Mouse (Mus musculus): ENCODE data around the gene Plekha5. TPM values are rescaled to one million over a fixed set of nuclear protein-coding genes. Genes with fewer than 3 reads are reported as not detected.
"Not testable (repeated sequence)": the region's sequence is repeated elsewhere in the genome, so short reads cannot be mapped to it uniquely, and the experiment has no call there.

Plekha5 gene
- polyA plus RNA-seq, 1 experiment = not detected

GRCm38 (mm10) chr6:140490220-140490619 is 66.4 kb downstream of the Plekha5 start:
- H3K4me3 ChIP-seq (ENCODE audit: insufficient read depth, low read depth, low read length) = no peak overlapping the region
- TF ChIP-seq CTCF (IDR thresholded peaks at IDR 0.05; ENCODE audit: insufficient read depth, low read depth, low read length) = no peak
- TF ChIP-seq POLR2A (IDR thresholded peaks at IDR 0.05; ENCODE audit: insufficient read depth, low read depth, low read length) = no peak
- 45% methylated on average over 4 of the region's 4 CpGs for WGBS
- peaks cover 14% of the 10 kb centered on the region for H3K4me1 ChIP-seq (ENCODE audit: control insufficient read depth, insufficient read depth, low read length)
- peak overlapping the region; percentile 91 for H3K27ac ChIP-seq (ENCODE audit: insufficient read depth, low read depth, low read length)

DNA sequence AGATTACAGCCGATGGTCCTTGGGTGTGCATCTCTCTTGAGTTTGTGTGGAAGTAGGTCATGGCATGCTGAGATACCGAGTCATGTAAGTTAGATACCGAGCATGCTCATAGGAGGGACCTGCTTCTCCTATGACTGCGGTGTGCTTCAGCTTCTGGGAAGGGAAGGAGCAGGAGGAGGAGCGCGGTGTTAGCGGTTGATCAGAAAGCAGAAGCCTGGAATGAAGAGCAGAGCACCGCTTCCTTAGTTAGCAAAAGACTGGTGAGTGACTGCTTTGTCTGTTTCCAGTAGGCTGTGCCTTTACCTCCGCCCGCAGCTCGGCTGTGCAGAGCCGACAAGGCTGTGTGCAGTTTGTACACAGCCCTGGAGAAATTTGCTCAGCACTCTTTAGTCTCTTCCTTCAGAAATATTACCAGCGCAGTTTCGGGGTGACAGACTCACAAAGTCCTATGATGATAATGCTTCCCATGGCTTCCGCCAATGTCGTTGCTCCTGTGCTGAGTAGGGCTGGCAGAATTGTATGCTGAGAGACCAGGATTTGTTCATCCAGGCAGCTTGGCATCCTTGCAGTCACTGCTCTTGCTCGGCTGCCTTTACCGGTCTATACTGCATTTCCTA is 67.2 kb downstream of the Plekha5 start:
- Histone ChIP-seq H3K4me3 (ENCODE audit: insufficient read depth, low read depth, low read length) (peak overlapping the region; percentile 49), H3K4me1 (ENCODE audit: control insufficient read depth, insufficient read depth, low read length) (peaks cover 14% of the 10 kb centered on the region), H3K27ac (ENCODE audit: insufficient read depth, low read depth, low read length) (peak overlapping the region; percentile 91)
- 12% methylated on average over 18 of the region's 18 CpGs for WGBS
- TF ChIP-seq POLR2A (IDR thresholded peaks at IDR 0.05; ENCODE audit: insufficient read depth, low read depth, low read length) (peak; percentile 23; the same call in 1 of the 2 replicates), CTCF (IDR thresholded peaks at IDR 0.05; ENCODE audit: insufficient read depth, low read depth, low read length) (no peak)

DNA sequence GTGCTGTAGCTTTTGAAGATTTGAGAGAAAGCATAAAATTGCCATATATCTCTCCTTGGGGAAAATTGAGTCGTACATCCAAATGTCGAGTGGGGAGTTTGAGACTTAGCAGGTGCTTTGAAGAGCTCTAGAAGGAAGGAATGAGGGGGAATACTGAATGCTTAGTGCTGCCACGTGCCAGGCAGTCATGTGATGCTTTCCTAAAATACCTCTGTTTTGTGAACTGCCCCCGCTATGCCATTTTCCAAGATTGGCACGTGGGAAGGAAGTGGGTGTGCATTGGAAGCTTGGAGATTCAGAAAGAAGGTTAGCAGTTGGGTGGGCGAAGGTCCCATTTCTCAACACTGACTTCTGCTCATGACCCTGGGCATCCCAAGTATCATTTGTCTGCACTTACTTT is 68.2 kb downstream of the Plekha5 start:
- peaks cover 14% of the 10 kb centered on the region for H3K4me1 ChIP-seq (ENCODE audit: control insufficient read depth, insufficient read depth, low read length)
- TF ChIP-seq POLR2A (IDR thresholded peaks at IDR 0.05; ENCODE audit: insufficient read depth, low read depth, low read length) = no peak
- peak overlapping the region; percentile 72 for H3K27ac ChIP-seq (ENCODE audit: insufficient read depth, low read depth, low read length)
- H3K4me3 ChIP-seq (ENCODE audit: insufficient read depth, low read depth, low read length) = 0 out of 2 replicates have a peak overlapping the region, but pooled peaks have one; percentile 17
- 21% methylated on average over 6 of the region's 6 CpGs for WGBS

DNA sequence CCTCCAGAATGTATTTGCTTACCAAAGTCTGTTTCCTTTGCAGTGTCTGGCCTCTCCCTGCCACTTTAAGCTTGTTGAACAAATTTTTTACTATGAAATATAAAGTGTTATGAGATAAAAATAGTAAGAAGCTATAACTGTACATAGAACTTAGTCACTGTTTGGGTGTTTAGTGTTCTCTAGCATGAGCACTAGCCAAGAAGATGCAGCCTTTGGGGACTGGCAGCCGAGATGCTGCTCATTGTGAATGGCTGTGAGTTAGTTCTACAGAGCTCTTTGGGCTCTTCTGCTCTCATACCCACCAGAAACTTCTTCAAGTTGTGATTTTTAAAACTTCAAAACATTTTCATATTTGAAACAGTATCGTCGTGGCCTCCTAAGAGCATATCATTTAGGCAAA is 74.2 kb downstream of the Plekha5 start:
- no peak for TF ChIP-seq CTCF (IDR thresholded peaks at IDR 0.05; ENCODE audit: insufficient read depth, low read depth, low read length)
- WGBS = 61% methylated on average over 3 of the region's 3 CpGs
- Histone ChIP-seq H3K4me3 (ENCODE audit: insufficient read depth, low read depth, low read length) (no peak overlapping the region), H3K27ac (ENCODE audit: insufficient read depth, low read depth, low read length) (0 out of 2 replicates have a peak overlapping the region, but pooled peaks have one; percentile 69), H3K4me1 (ENCODE audit: control insufficient read depth, insufficient read depth, low read length) (peaks cover 21% of the 10 kb centered on the region)

- TF ChIP-seq POLR2A (IDR thresholded peaks at IDR 0.05; ENCODE audit: insufficient read depth, low read depth, low read length) (no peak), CTCF (IDR thresholded peaks at IDR 0.05; ENCODE audit: insufficient read depth, low read depth, low read length) (no peak)
- Histone ChIP-seq H3K27ac (ENCODE audit: insufficient read depth, low read depth, low read length) (no peak overlapping the region), H3K4me1 (ENCODE audit: control insufficient read depth, insufficient read depth, low read length) (peaks cover 21% of the 10 kb centered on the region), H3K4me3 (ENCODE audit: insufficient read depth, low read depth, low read length) (no peak overlapping the region)
- 63% methylated on average over 4 of the region's 4 CpGs for WGBS
Measured at GRCm38 (mm10) chr6:140498958-140499357, 75.1 kb downstream of the Plekha5 start.

DNA sequence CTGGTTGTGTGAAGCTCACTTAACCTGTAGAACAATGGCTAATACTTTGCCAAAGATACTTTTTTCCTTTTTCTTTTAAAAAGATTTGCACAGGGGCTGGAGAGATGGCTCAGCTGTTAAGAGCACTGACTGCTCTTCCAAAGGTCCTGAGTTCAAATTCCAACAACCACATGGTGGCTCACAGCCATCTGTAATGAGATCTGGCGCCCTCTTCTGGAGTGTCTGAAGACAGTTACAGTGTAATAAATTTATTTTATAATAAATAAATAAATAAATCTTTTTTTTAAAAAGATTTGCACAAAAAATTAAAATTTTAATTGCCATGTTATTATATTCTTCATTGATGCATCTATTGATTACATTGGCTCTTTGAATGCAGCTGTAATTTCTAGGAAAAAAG is 77.0 kb downstream of the Plekha5 start:
- not testable (repeated sequence) for H3K27ac ChIP-seq (ENCODE audit: insufficient read depth, low read depth, low read length)
- peaks cover 30% of the 10 kb centered on the region for H3K4me1 ChIP-seq (ENCODE audit: control insufficient read depth, insufficient read depth, low read length)
- WGBS = 82% methylated on average over 1 of the region's 1 CpGs

GRCm38 (mm10) chr6:140501841-140502240 is 78.0 kb downstream of the Plekha5 start:
- 86% methylated on average over 7 of the region's 7 CpGs for WGBS
- H3K4me3 ChIP-seq (ENCODE audit: insufficient read depth, low read depth, low read length) = no peak overlapping the region
- H3K4me1 ChIP-seq (ENCODE audit: control insufficient read depth, insufficient read depth, low read length) = peaks cover 30% of the 10 kb centered on the region
- no peak overlapping the region for H3K27ac ChIP-seq (ENCODE audit: insufficient read depth, low read depth, low read length)
- TF ChIP-seq POLR2A (IDR thresholded peaks at IDR 0.05; ENCODE audit: insufficient read depth, low read depth, low read length) (no peak), CTCF (IDR thresholded peaks at IDR 0.05; ENCODE audit: insufficient read depth, low read depth, low read length) (no peak)

More for the DNA sequence above, 77.0 kb downstream of the Plekha5 start:
- not testable (repeated sequence) for H3K4me3 ChIP-seq (ENCODE audit: insufficient read depth, low read depth, low read length)

GRCm38 (mm10) chr6:140504796-140505195 is 80.9 kb downstream of the Plekha5 start:
- Histone ChIP-seq H3K27ac (ENCODE audit: insufficient read depth, low read depth, low read length) (peak overlapping the region; percentile 51; the same call in 1 of the 2 replicates), H3K4me1 (ENCODE audit: control insufficient read depth, insufficient read depth, low read length) (peaks cover 34% of the 10 kb centered on the region), H3K4me3 (ENCODE audit: insufficient read depth, low read depth, low read length) (no peak overlapping the region)
- 76% methylated on average over 10 of the region's 10 CpGs for WGBS
- TF ChIP-seq POLR2A (IDR thresholded peaks at IDR 0.05; ENCODE audit: insufficient read depth, low read depth, low read length) = no peak
- no peak for TF ChIP-seq CTCF (IDR thresholded peaks at IDR 0.05; ENCODE audit: insufficient read depth, low read depth, low read length)

GRCm38 (mm10) chr6:140507605-140508004 is 83.8 kb downstream of the Plekha5 start:
- TF ChIP-seq POLR2A (IDR thresholded peaks at IDR 0.05; ENCODE audit: insufficient read depth, low read depth, low read length) (no peak), CTCF (IDR thresholded peaks at IDR 0.05; ENCODE audit: insufficient read depth, low read depth, low read length) (no peak)
- Histone ChIP-seq H3K4me3 (ENCODE audit: insufficient read depth, low read depth, low read length) (no peak overlapping the region), H3K4me1 (ENCODE audit: control insufficient read depth, insufficient read depth, low read length) (peaks cover 33% of the 10 kb centered on the region), H3K27ac (ENCODE audit: insufficient read depth, low read depth, low read length) (no peak overlapping the region)
- 55% methylated on average over 3 of the region's 3 CpGs for WGBS

All from olfactory bulb, adult 2 months (tissue).